Mouse (Mus musculus): ENCODE measurements around the gene Prkd2. TPM values are rescaled to one million over a fixed set of nuclear protein-coding genes. Genes with fewer than 3 reads are reported as not detected.

The Prkd2 gene
- polyA plus RNA-seq, 1 experiment from 2014 or later, result 5.7 TPM

- H3K4me3 ChIP-seq (replicated peaks; ENCODE audit: low read depth, low read length), result no peak overlapping the region
- peaks cover 29% of the 10 kb centered on the region for H3K36me3 ChIP-seq (ENCODE audit: control insufficient read depth, insufficient read depth, low read length)
- ATAC-seq (ENCODE audit: low FRiP score, low TSS enrichment), result no peak
- H3K4me1 ChIP-seq (ENCODE audit: control insufficient read depth, insufficient read depth, low read length), result peaks cover 12% of the 10 kb centered on the region
- no peak overlapping the region for H3K27ac ChIP-seq (replicated peaks; ENCODE audit: low read depth, low read length)
- 38% methylated on average over 14 of the region's 14 CpGs for WGBS
- peak overlapping the region; percentile 21; the same call in 1 of the 2 replicates for H3K4me2 ChIP-seq (ENCODE audit: low read length)
- H3K27me3 ChIP-seq (ENCODE audit: control insufficient read depth, insufficient read depth, low read length), result no peaks in the 10 kb centered on the region
- no peaks in the 10 kb centered on the region for H3K9me3 ChIP-seq (ENCODE audit: control insufficient read depth, low read length)
- no peak for DNase-seq
- H3K9ac ChIP-seq (replicated peaks; ENCODE audit: low read length), result no peak overlapping the region
Observed at GRCm38 (mm10) chr7:16845072-16845819, 2.5 kb downstream of the Prkd2 start.

- 33% methylated on average over 10 of the region's 10 CpGs for WGBS
- 0 out of 2 replicates have a peak overlapping the region, but pooled peaks have one; percentile 5 for H3K4me2 ChIP-seq (ENCODE audit: low read length)
- no peak for ATAC-seq (ENCODE audit: low FRiP score, low TSS enrichment)
Observed at GRCm38 (mm10) chr7:16845820-16846167, 3.1 kb downstream of the Prkd2 start.

GRCm38 (mm10) chr7:16846775-16847174 is 4.1 kb downstream of the Prkd2 start:
- DNase-seq, result no peak
- H3K27ac ChIP-seq (replicated peaks; ENCODE audit: low read depth, low read length), result no peak overlapping the region
- peaks cover 23% of the 10 kb centered on the region for H3K36me3 ChIP-seq (ENCODE audit: control insufficient read depth, insufficient read depth, low read length)
- 94% methylated on average over 5 of the region's 5 CpGs for WGBS
- H3K4me3 ChIP-seq (replicated peaks; ENCODE audit: low read depth, low read length), result no peak overlapping the region
- H3K4me1 ChIP-seq (ENCODE audit: control insufficient read depth, insufficient read depth, low read length), result peaks cover 12% of the 10 kb centered on the region
- ATAC-seq (ENCODE audit: low FRiP score, low TSS enrichment), result no peak
- no peaks in the 10 kb centered on the region for H3K9me3 ChIP-seq (ENCODE audit: control insufficient read depth, low read length)
- no peaks in the 10 kb centered on the region for H3K27me3 ChIP-seq (ENCODE audit: control insufficient read depth, insufficient read depth, low read length)
- H3K9ac ChIP-seq (replicated peaks; ENCODE audit: low read length), result no peak overlapping the region
- H3K4me2 ChIP-seq (ENCODE audit: low read length), result no peak overlapping the region

More at GRCm38 (mm10) chr7:16845820-16846167, 3.1 kb downstream of the Prkd2 start:
- H3K27ac ChIP-seq (replicated peaks; ENCODE audit: low read depth, low read length), result no peak overlapping the region
- H3K9me3 ChIP-seq (ENCODE audit: control insufficient read depth, low read length), result no peaks in the 10 kb centered on the region
- no peak for DNase-seq
- peaks cover 12% of the 10 kb centered on the region for H3K4me1 ChIP-seq (ENCODE audit: control insufficient read depth, insufficient read depth, low read length)
- no peak overlapping the region for H3K4me3 ChIP-seq (replicated peaks; ENCODE audit: low read depth, low read length)
- peaks cover 29% of the 10 kb centered on the region for H3K36me3 ChIP-seq (ENCODE audit: control insufficient read depth, insufficient read depth, low read length)
- H3K9ac ChIP-seq (replicated peaks; ENCODE audit: low read length), result no peak overlapping the region
- no peaks in the 10 kb centered on the region for H3K27me3 ChIP-seq (ENCODE audit: control insufficient read depth, insufficient read depth, low read length)

- Histone ChIP-seq H3K36me3 (ENCODE audit: control insufficient read depth, insufficient read depth, low read length) (peaks cover 24% of the 10 kb centered on the region), H3K9me3 (ENCODE audit: control insufficient read depth, low read length) (no peaks in the 10 kb centered on the region), H3K4me3 (replicated peaks; ENCODE audit: low read depth, low read length) (no peak overlapping the region), H3K4me1 (ENCODE audit: control insufficient read depth, insufficient read depth, low read length) (peaks cover 12% of the 10 kb centered on the region), H3K27ac (replicated peaks; ENCODE audit: low read depth, low read length) (no peak overlapping the region), H3K27me3 (ENCODE audit: control insufficient read depth, insufficient read depth, low read length) (no peaks in the 10 kb centered on the region), H3K9ac (replicated peaks; ENCODE audit: low read length) (no peak overlapping the region), H3K4me2 (ENCODE audit: low read length) (no peak overlapping the region)
- 86% methylated on average over 19 of the region's 19 CpGs for WGBS
- DNase-seq (no peak), ATAC-seq (ENCODE audit: low FRiP score, low TSS enrichment) (no peak)
Observed at GRCm38 (mm10) chr7:16847507-16847906, 4.8 kb downstream of the Prkd2 start.

- no peak overlapping the region for H3K27ac ChIP-seq (replicated peaks; ENCODE audit: low read depth, low read length)
- ATAC-seq (ENCODE audit: low FRiP score, low TSS enrichment), result no peak
- no peak overlapping the region for H3K4me2 ChIP-seq (ENCODE audit: low read length)
- H3K36me3 ChIP-seq (ENCODE audit: control insufficient read depth, insufficient read depth, low read length), result peaks cover 32% of the 10 kb centered on the region
- peak; percentile 62 for DNase-seq
- WGBS, result 14% methylated on average over 17 of the region's 17 CpGs
- no peaks in the 10 kb centered on the region for H3K27me3 ChIP-seq (ENCODE audit: control insufficient read depth, insufficient read depth, low read length)
- H3K9me3 ChIP-seq (ENCODE audit: control insufficient read depth, low read length), result no peaks in the 10 kb centered on the region
- no peak overlapping the region for H3K4me3 ChIP-seq (replicated peaks; ENCODE audit: low read depth, low read length)
- peaks cover 9% of the 10 kb centered on the region for H3K4me1 ChIP-seq (ENCODE audit: control insufficient read depth, insufficient read depth, low read length)
- no peak overlapping the region for H3K9ac ChIP-seq (replicated peaks; ENCODE audit: low read length)
Observed at GRCm38 (mm10) chr7:16848579-16848978, 5.9 kb downstream of the Prkd2 start.

GRCm38 (mm10) chr7:16851636-16852035 is 8.9 kb downstream of the Prkd2 start:
- no peaks in the 10 kb centered on the region for H3K27me3 ChIP-seq (ENCODE audit: control insufficient read depth, insufficient read depth, low read length)
- 95% methylated on average over 4 of the region's 4 CpGs for WGBS
- no peak overlapping the region for H3K27ac ChIP-seq (replicated peaks; ENCODE audit: low read depth, low read length)
- H3K4me1 ChIP-seq (ENCODE audit: control insufficient read depth, insufficient read depth, low read length), result no peaks in the 10 kb centered on the region
- no peak overlapping the region for H3K9ac ChIP-seq (replicated peaks; ENCODE audit: low read length)
- H3K4me3 ChIP-seq (replicated peaks; ENCODE audit: low read depth, low read length), result no peak overlapping the region
- DNase-seq (no peak), ATAC-seq (ENCODE audit: low FRiP score, low TSS enrichment) (no peak)
- H3K36me3 ChIP-seq (ENCODE audit: control insufficient read depth, insufficient read depth, low read length), result peaks cover 59% of the 10 kb centered on the region
- no peaks in the 10 kb centered on the region for H3K9me3 ChIP-seq (ENCODE audit: control insufficient read depth, low read length)
- no peak overlapping the region for H3K4me2 ChIP-seq (ENCODE audit: low read length)

GRCm38 (mm10) chr7:16853302-16853831 is 10.7 kb downstream of the Prkd2 start:
- H3K27me3 ChIP-seq (ENCODE audit: control insufficient read depth, insufficient read depth, low read length), result no peaks in the 10 kb centered on the region
- 91% methylated on average over 14 of the region's 14 CpGs for WGBS
- H3K27ac ChIP-seq (replicated peaks; ENCODE audit: low read depth, low read length), result no peak overlapping the region
- peaks cover 63% of the 10 kb centered on the region for H3K36me3 ChIP-seq (ENCODE audit: control insufficient read depth, insufficient read depth, low read length)
- no peak for DNase-seq
- ATAC-seq (ENCODE audit: low FRiP score, low TSS enrichment), result no peak
- no peak overlapping the region for H3K9ac ChIP-seq (replicated peaks; ENCODE audit: low read length)
- H3K4me3 ChIP-seq (replicated peaks; ENCODE audit: low read depth, low read length), result no peak overlapping the region
- no peak overlapping the region for H3K4me2 ChIP-seq (ENCODE audit: low read length)
- no peaks in the 10 kb centered on the region for H3K9me3 ChIP-seq (ENCODE audit: control insufficient read depth, low read length)
- H3K4me1 ChIP-seq (ENCODE audit: control insufficient read depth, insufficient read depth, low read length), result no peaks in the 10 kb centered on the region

- H3K4me2 ChIP-seq (ENCODE audit: low read length), result no peak overlapping the region
- DNase-seq (peak; percentile 73), ATAC-seq (ENCODE audit: low FRiP score, low TSS enrichment) (no peak)
- H3K4me3 ChIP-seq (replicated peaks; ENCODE audit: low read depth, low read length), result no peak overlapping the region
- no peaks in the 10 kb centered on the region for H3K4me1 ChIP-seq (ENCODE audit: control insufficient read depth, insufficient read depth, low read length)
- peaks cover 34% of the 10 kb centered on the region for H3K36me3 ChIP-seq (ENCODE audit: control insufficient read depth, insufficient read depth, low read length)
- H3K27ac ChIP-seq (replicated peaks; ENCODE audit: low read depth, low read length), result no peak overlapping the region
- no peak overlapping the region for H3K9ac ChIP-seq (replicated peaks; ENCODE audit: low read length)
- no peaks in the 10 kb centered on the region for H3K27me3 ChIP-seq (ENCODE audit: control insufficient read depth, insufficient read depth, low read length)
- 15% methylated on average over 17 of the region's 17 CpGs for WGBS
- no peaks in the 10 kb centered on the region for H3K9me3 ChIP-seq (ENCODE audit: control insufficient read depth, low read length)
Observed at GRCm38 (mm10) chr7:16858336-16858735, 15.6 kb downstream of the Prkd2 start.

All from midbrain, embryonic 14.5 days (tissue).